Mouse (Mus musculus) MEL (cell line): Measurements from ENCODE around the gene Krtcap2.

Source experiments
- CTCF ChIP-seq, 3 experiments: IDR thresholded peaks in 2 of 3; conservative IDR thresholded peaks in 1 of 3; 2 replicates each; pipeline ENCODE4 v1.5.1; 2011 to 2012; ENCODE audit warnings: low read length in 3 of 3, low read depth in 2 of 3, mild to moderate bottlenecking in 2 of 3, improper control_type of control experiment in 1 of 3, inconsistent platforms in 1 of 3, mixed read lengths in 1 of 3, moderate library complexity in 1 of 3; ENCODE audit not compliant: control insufficient read depth in 1 of 3, insufficient read depth in 1 of 3, poor library complexity in 1 of 3, severe bottlenecking in 1 of 3
- MAX ChIP-seq: IDR thresholded peaks from 2 replicates; pipeline ENCODE4 v1.6.1; 2011; ENCODE audit warnings: low read length, improper control_type of control experiment
- MEF2A ChIP-seq: IDR thresholded peaks from 2 replicates; pipeline ENCODE4 v1.6.1; 2014; ENCODE audit warnings: low read depth, mild to moderate bottlenecking, inconsistent platforms, low read length, improper control_type of control experiment; ENCODE audit not compliant: poor library complexity, insufficient replicate concordance, severe bottlenecking; ENCODE audit errors: extremely low read depth
- POLR2AphosphoS5 ChIP-seq: IDR thresholded peaks from 2 replicates; pipeline ENCODE4 v1.6.1; 2012; ENCODE audit warnings: low read depth, borderline replicate concordance, mild to moderate bottlenecking, inconsistent platforms, low read length, moderate library complexity, mixed read lengths
- SMC3 ChIP-seq: IDR thresholded peaks from 2 replicates; pipeline ENCODE4 v1.6.1; 2011; ENCODE audit warnings: low read depth, low read length, improper control_type of control experiment
- ZKSCAN1 ChIP-seq: IDR thresholded peaks from 2 replicates; pipeline ENCODE4 v1.6.1; 2012; ENCODE audit warnings: low read depth, mild to moderate bottlenecking, inconsistent platforms, low read length, improper control_type of control experiment, moderate library complexity

DNA sequence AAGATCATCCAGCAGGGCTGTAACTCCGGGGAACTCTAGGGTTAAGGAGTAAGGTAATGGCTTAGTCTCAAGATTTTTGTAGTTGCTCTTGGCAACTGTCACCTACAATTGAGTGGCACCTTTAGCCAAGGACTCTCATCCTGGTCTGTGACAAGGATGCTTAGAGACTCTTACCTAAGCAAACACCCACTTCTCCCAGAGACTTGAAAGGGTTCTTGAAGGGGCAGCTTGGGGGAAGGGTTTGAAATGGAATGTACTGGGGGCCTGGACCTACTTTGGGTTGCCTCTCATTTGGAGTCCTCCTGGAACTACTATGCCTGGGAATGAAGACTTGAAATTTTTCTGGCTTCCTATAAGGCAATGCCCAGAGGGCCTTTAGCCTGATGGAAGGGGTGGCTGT, 27.5 kb upstream of the Krtcap2 start:
- TF ChIP-seq MAX = no peak
- TF ChIP-seq ZKSCAN1 = no peak
- TF ChIP-seq CTCF (IDR thresholded peaks at IDR 0.05 in 2 of 3, conservative IDR thresholded peaks at IDR 0.05 in 1 of 3; ENCODE audit: control insufficient read depth in 1 of 3, insufficient read depth in 1 of 3, low read depth in 2 of 3, low read length in 3 of 3, poor library complexity in 1 of 3, severe bottlenecking in 1 of 3) = no peak
- TF ChIP-seq SMC3 = no peak
- TF ChIP-seq POLR2AphosphoS5 = no peak
- TF ChIP-seq MEF2A = no peak
